Mouse (Mus musculus): ENCODE results near the gene Rps3. TPM values are rescaled to one million over a fixed set of nuclear protein-coding genes. Genes with fewer than 3 reads are reported as not detected.

The Rps3 gene
- polyA plus RNA-seq, 1 experiment from 2014 or later, result 875 TPM

DNA sequence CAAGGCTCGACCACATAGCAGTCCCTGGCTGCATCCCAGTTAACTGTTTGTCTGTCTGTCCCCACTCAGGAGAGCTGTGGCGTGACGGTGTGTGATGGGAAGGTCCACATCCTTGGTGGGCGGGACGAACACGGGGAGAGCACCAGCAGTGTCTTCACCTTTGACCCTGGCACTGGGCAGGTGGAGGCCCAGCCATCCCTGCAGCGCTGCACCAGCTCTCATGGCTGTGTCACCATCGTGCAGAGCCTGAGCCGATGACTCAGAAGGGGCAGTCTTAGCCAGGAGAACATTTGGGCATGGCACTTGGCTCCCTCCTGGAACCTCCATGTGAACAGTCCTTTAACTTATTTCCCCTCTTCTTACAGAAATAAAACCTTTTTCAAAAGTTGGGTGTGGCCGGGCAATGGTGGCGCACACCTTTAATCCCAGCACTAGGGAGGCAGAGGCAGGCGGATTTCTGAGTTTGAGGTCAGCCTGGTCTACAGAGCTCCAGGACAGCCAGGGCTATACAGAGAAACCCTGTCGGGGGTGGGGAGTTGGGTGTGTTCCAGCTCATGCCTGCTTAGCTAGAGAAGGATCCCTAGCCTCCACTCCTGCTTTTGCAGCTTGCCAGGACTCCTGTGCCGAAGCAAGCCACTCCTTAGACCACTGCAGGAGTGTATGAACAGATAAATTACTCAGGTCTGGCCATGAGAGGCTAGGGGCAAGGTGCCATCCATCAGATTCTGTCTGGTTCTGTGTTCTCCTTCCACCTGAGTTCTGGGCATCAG lies 9.7 kb downstream of the Rps3 start:
- 76% methylated on average over 14 of the region's 14 CpGs for WGBS
- Histone ChIP-seq H3K4me2 (replicated peaks) (no peak overlapping the region), H3K4me1 (replicated peaks) (peaks cover 18% of the 10 kb centered on the region; the same call in 1 of the 2 replicates), H3K36me3 (peaks cover 20% of the 10 kb centered on the region), H3K27me3 (replicated peaks) (no peaks in the 10 kb centered on the region; the same call in 1 of the 2 replicates), H3K27ac (no peak overlapping the region), H3K4me3 (replicated peaks) (no peak overlapping the region), H3K9ac (no peak overlapping the region), H3K9me3 (no peaks in the 10 kb centered on the region)
- peak; percentile 4; the same call in 1 of the 2 replicates for ATAC-seq

DNA sequence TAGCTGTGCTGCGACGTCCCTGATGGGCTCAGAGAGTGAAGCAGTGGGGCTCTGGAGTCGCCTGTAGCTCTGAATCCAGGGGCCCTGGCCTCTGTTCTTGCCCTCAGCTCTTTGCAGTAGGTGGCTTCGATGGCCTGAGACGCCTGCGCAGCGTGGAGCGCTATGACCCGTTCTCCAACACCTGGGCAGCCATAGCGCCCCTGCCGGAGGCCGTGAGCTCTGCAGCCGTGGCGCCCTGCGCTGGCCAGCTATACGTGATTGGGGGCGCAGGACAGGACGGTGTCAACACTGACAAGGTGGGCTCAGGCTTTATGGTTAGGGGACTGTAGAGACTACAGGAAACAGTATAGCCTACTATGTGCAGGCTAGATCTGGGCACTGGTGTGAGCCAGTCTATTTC lies 12.0 kb downstream of the Rps3 start:
- 60% methylated on average over 18 of the region's 18 CpGs for WGBS
- no peak for ATAC-seq
- no peak overlapping the region for H3K4me3 ChIP-seq (replicated peaks)

DNA sequence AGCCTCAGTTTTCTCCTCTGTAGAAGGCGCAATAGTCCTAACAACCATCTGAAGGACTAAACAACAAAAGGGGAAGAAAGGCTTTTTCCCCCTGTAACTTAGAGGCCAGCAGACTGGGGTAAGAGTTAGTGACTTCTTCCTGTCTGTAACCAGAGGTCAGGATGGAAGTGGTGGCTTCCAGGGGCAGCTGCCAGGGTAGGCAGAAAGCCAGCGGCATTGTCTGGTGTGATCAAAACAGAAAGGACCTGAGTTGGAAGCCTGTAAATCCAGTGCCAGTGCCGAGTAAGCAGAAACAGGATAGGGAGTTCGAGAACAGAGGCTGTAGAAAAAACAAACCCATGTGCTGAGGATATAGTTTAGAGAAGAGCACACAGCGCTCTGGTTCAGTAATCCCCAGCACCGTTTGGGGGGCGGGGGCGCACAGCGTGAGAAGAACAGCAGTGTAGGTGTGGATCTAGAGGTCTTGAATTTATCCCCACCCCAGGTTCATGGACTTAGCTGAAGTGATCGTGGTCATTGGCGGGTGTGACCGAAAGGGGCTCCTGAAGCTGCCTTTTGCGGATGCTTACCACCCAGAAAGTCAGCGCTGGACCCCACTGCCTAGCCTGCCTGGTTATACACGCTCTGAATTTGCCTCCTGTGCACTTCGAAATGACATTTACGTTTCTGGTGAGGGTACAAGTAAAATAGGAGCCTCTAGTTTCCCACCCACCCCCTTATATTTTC lies 13.7 kb downstream of the Rps3 start:
- H3K4me3 ChIP-seq (replicated peaks), result no peak overlapping the region
- WGBS, result 76% methylated on average over 17 of the region's 17 CpGs
- H3K36me3 ChIP-seq, result 0 out of 2 replicates have a peak, but pooled peaks cover 4% of the 10 kb centered on the region
- peaks cover 35% of the 10 kb centered on the region for H3K4me1 ChIP-seq (replicated peaks)
- no peak overlapping the region for H3K27ac ChIP-seq
- no peaks in the 10 kb centered on the region; the same call in 1 of the 2 replicates for H3K27me3 ChIP-seq (replicated peaks)
- no peak overlapping the region for H3K4me2 ChIP-seq (replicated peaks)
- ATAC-seq, result no peak
- H3K9me3 ChIP-seq, result no peaks in the 10 kb centered on the region
- H3K9ac ChIP-seq, result no peak overlapping the region

More for the DNA sequence above, 12.0 kb downstream of the Rps3 start:
- 0 out of 2 replicates have a peak, but pooled peaks cover 8% of the 10 kb centered on the region for H3K36me3 ChIP-seq
- no peaks in the 10 kb centered on the region; the same call in 1 of the 2 replicates for H3K27me3 ChIP-seq (replicated peaks)
- peaks cover 31% of the 10 kb centered on the region for H3K4me1 ChIP-seq (replicated peaks)
- H3K9me3 ChIP-seq, result no peaks in the 10 kb centered on the region
- H3K27ac ChIP-seq, result no peak overlapping the region
- no peak overlapping the region for H3K9ac ChIP-seq
- H3K4me2 ChIP-seq (replicated peaks), result no peak overlapping the region

DNA sequence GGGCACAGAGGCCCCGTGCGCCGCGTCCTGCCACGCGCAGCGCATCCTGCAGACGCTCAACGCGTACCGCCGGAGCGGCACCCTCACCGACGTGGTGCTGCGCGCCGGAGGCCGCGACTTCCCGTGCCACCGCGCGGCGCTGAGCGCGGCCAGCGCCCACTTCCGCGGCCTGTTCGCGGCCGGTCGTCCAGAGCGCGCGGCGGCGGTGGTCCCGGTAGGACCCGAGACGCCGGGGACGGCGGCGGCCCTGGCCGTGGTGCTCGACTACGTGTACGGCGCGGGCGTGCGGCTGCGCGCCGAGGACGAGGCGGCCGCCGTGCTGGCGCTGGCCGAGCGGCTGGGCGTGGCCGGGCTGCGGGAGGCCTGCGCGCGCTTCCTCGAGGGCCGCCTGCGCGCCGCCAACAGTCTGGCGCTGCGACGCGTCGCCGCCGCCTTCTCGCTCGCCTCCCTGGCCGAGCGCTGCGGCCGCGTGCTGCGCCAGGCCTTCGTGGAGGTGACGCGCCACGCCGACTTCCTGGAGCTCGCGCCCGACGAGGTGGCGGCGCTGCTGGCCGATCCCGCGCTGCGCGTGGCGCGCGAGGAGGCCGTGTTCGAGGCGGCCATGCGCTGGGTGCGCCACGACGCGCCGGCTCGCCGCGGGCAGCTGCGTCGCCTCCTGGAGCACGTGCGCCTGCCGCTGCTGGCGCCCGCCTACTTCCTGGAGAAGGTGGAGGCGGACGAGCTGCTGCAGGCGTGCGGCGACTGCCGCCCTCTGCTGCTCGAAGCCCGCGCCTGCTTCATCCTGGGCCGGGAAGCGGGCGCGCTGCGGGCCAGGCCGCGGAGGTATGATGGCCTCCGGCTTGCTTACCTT lies 15.0 kb downstream of the Rps3 start:
- H3K9me3 ChIP-seq, result no peaks in the 10 kb centered on the region
- H3K27ac ChIP-seq, result peak overlapping the region; percentile 90
- H3K4me2 ChIP-seq (replicated peaks), result peak overlapping the region; percentile 86
- peak overlapping the region; percentile 54 for H3K4me3 ChIP-seq (replicated peaks)
- 0 out of 2 replicates have a peak, but pooled peaks cover 4% of the 10 kb centered on the region for H3K36me3 ChIP-seq
- peak; percentile 86 for ATAC-seq
- peak overlapping the region; percentile 70 for H3K9ac ChIP-seq
- peaks cover 27% of the 10 kb centered on the region for H3K4me1 ChIP-seq (replicated peaks)
- under 1% methylated on average over 142 of the region's 145 CpGs for WGBS
- H3K27me3 ChIP-seq (replicated peaks), result no peaks in the 10 kb centered on the region; the same call in 1 of the 2 replicates

DNA sequence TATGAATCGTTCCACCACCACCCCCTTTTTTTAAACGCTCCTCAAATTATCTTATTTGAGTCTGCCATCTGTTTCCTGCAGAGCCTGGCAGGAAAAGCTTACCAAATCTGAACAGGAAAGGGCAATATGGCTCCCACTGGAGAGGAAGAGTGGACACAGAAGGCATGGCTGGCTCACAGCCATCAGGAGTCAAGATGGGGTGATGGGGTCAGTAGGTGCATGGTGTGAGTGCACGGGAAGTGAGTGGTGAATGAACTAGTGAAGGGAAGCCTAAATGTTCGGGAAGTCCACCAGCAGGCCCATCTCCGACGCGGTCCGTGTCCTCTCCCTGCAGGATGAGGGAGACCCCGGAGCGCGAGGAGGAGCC lies 15.6 kb downstream of the Rps3 start:
- peak overlapping the region; percentile 54 for H3K4me3 ChIP-seq (replicated peaks)
- H3K27me3 ChIP-seq (replicated peaks), result no peaks in the 10 kb centered on the region; the same call in 1 of the 2 replicates
- peak overlapping the region; percentile 90 for H3K27ac ChIP-seq
- WGBS, result 16% methylated on average over 11 of the region's 11 CpGs
- H3K9ac ChIP-seq, result peak overlapping the region; percentile 70
- H3K36me3 ChIP-seq, result 0 out of 2 replicates have a peak, but pooled peaks cover 2% of the 10 kb centered on the region
- H3K9me3 ChIP-seq, result no peaks in the 10 kb centered on the region
- no peak for ATAC-seq
- H3K4me1 ChIP-seq (replicated peaks), result peaks cover 27% of the 10 kb centered on the region
- peak overlapping the region; percentile 86 for H3K4me2 ChIP-seq (replicated peaks)

DNA sequence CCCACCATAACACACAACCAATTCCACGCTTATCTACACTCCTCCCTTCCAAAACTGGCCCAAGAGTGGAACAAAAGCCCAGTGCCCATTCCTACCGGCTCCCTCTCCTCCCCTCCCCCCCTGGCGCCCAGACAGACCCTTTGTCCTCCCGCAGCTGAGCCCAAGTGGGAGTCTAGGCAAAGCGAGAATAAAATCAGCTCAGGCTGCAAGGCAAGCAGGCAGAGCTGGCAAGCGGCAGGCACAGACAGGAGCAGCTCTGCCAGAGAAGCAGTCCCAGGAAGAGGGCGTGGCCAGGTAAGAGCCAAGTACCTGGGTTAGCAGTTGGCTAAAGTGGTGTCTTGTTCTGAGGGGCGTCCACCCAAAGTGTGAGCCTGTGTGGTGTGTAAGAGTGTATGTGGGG lies 17.7 kb downstream of the Rps3 start, which contains the start of gene Klhl35:
TSS of gene Klhl35 (plus strand) at position 194 of the 400 bp plus-strand sequence.
- H3K4me2 ChIP-seq (replicated peaks), result no peak within 1 kb of the TSS
- H3K9me3 ChIP-seq, result no peaks in the 10 kb centered on the region
- peak within 1 kb of the TSS; percentile 23; the same call in 1 of the 2 replicates for H3K9ac ChIP-seq
- no peak for ATAC-seq
- H3K4me1 ChIP-seq (replicated peaks), result peaks cover 27% of the 10 kb centered on the region
- no peaks in the 10 kb centered on the region for H3K36me3 ChIP-seq
- H3K27ac ChIP-seq, result no peak within 1 kb of the TSS
- H3K4me3 ChIP-seq (replicated peaks), result no peak within 1 kb of the TSS
- H3K27me3 ChIP-seq (replicated peaks), result no peaks in the 10 kb centered on the region; the same call in 1 of the 2 replicates
- 26% methylated on average over 8 of the region's 8 CpGs for WGBS

DNA sequence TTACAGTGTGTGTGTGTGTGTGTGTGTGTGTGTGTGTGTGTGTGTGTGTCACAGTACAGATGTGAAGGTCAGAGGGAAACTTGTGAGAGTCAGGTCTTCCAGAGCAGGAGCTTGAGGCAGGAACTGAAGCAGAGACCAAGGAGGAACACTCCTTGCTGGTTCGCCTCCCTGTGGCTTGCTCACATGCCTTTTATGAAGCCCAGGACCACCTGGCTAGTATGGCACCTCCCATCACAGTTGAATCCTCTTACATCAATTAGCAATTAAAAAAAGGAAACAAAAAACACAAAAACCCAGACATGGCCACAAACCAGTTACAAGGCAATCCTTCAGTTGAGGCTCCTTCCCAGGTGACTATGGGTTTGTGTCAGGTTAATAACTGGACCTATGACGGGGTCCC lies 20.4 kb downstream of the Rps3 start:
- Histone ChIP-seq H3K27me3 (replicated peaks) (no peaks in the 10 kb centered on the region), H3K9ac (no peak overlapping the region), H3K4me3 (replicated peaks) (no peak overlapping the region), H3K4me2 (replicated peaks) (no peak overlapping the region), H3K4me1 (replicated peaks) (peaks cover 15% of the 10 kb centered on the region), H3K9me3 (no peaks in the 10 kb centered on the region), H3K36me3 (0 out of 2 replicates have a peak, but pooled peaks cover 5% of the 10 kb centered on the region), H3K27ac (no peak overlapping the region)
- WGBS, result 88% methylated on average over 2 of the region's 2 CpGs
- no peak for ATAC-seq

DNA sequence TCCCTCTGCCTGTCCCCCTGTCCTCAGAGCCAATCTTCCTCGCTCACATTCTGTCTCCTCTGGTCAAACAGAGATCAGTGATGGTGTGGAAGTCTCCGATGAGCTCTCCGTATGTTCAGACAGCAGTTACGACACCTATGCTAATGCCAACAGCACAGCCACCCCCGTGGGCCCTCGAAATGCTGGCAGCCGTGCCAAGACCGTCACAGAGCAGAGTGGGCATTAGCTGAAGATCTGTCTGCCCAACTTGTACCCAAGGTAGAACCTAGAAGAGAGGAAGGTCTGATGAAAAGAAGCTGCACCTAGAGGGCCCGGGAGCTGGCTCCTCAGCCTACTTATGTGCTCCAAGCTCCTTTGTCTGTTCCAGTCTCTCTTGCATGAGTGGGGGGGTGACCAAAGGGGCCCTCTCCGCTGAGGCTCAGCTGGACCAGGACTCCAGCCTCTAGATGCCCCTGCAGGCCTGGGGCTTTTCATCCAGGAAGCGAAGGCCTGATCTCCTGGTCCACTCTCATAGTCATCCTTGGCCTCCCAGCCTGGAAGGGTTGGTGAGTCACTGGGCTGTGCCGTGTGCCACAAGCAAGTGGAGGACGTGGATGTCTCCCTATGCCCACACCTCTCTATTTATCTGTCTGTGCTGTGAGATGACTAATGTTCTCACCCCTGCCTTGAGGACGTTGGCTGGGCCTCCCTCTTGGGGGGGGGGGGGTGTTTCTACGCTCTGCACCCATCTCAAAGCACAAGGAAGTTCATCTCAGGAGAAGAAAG lies 23.5 kb downstream of the Rps3 start:
- WGBS, result 86% methylated on average over 15 of the region's 15 CpGs
- Histone ChIP-seq H3K9me3 (no peaks in the 10 kb centered on the region), H3K4me1 (replicated peaks) (no peaks in the 10 kb centered on the region), H3K4me3 (replicated peaks) (no peak overlapping the region), H3K4me2 (replicated peaks) (no peak overlapping the region), H3K36me3 (0 out of 2 replicates have a peak, but pooled peaks cover 5% of the 10 kb centered on the region), H3K9ac (no peak overlapping the region), H3K27me3 (replicated peaks) (no peaks in the 10 kb centered on the region), H3K27ac (no peak overlapping the region)
- ATAC-seq, result no peak

DNA sequence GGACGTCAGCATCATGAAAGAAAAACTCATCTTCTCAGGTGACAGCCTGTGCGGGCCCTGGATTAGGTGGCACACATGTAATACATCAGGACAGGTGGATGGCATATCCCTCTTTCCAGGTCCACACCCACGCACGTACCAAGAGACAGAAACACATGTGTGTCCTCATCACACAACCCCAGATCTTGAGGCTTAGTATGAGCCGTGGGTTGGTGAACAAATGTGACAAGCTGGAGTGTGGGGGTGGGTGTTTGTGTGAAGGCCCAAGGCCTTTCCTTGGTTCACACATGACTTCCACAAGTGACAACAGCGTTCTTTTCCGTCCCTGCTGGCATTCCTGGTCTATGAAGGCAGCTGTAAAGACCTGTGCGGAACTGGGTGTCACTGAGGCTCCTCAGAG lies 24.7 kb downstream of the Rps3 start:
- no peaks in the 10 kb centered on the region for H3K27me3 ChIP-seq (replicated peaks)
- H3K27ac ChIP-seq, result no peak overlapping the region
- no peaks in the 10 kb centered on the region for H3K4me1 ChIP-seq (replicated peaks)
- H3K9ac ChIP-seq, result no peak overlapping the region
- H3K4me2 ChIP-seq (replicated peaks), result no peak overlapping the region
- H3K9me3 ChIP-seq, result no peaks in the 10 kb centered on the region
- no peak for ATAC-seq
- WGBS, result 90% methylated on average over 8 of the region's 8 CpGs
- 0 out of 2 replicates have a peak, but pooled peaks cover 5% of the 10 kb centered on the region for H3K36me3 ChIP-seq
- H3K4me3 ChIP-seq (replicated peaks), result no peak overlapping the region

DNA sequence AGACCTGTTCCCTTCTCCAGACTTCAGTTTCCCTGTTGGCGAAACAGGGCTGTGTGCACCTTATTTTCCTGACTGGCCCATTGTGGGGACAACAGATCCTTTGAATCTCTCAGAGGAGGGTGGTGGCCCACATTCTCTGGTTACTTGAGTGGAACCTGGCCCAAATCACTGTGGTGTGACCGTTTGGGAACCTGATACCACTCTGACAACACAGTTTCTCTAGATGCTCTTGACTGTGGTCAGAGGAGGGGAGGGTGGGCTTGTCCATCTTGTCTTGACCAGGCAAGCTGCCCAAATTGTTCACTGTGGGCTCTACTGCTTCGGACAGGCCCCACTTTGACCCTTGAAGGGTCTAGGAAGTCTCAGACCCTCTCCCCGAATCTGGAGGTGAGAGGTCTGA lies 29.5 kb downstream of the Rps3 start:
- Histone ChIP-seq H3K9me3 (no peaks in the 10 kb centered on the region), H3K4me3 (replicated peaks) (no peak overlapping the region), H3K4me1 (replicated peaks) (no peaks in the 10 kb centered on the region), H3K9ac (no peak overlapping the region), H3K4me2 (replicated peaks) (no peak overlapping the region), H3K36me3 (0 out of 2 replicates have a peak, but pooled peaks cover 2% of the 10 kb centered on the region), H3K27me3 (replicated peaks) (no peaks in the 10 kb centered on the region), H3K27ac (no peak overlapping the region)
- no peak for ATAC-seq
- WGBS, result 85% methylated on average over 4 of the region's 4 CpGs

DNA sequence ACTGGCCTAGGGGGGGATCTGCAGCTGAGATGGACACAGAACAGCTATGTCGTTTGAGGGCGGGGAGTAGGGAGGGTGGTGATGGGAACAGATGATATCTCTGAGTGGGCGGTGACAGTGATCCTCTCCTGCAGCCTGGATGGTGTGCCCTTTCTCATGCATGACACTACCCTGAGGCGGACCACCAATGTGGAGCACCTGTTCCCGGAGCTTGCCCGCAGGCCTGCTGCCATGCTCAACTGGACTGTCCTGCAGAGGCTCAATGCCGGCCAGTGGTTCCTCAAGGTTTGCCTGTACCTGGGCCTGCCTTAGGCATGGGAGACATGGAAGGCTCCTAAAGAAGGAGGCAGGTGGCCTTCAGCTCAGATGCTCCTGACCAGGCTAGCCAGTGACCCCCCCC lies 30.7 kb downstream of the Rps3 start:
- no peak for ATAC-seq
- no peak overlapping the region for H3K4me3 ChIP-seq (replicated peaks)
- no peaks in the 10 kb centered on the region for H3K27me3 ChIP-seq (replicated peaks)
- H3K4me1 ChIP-seq (replicated peaks), result no peaks in the 10 kb centered on the region
- no peak overlapping the region for H3K27ac ChIP-seq
- 85% methylated on average over 7 of the region's 7 CpGs for WGBS
- no peak overlapping the region for H3K4me2 ChIP-seq (replicated peaks)
- H3K9me3 ChIP-seq, result no peaks in the 10 kb centered on the region
- H3K9ac ChIP-seq, result no peak overlapping the region
- no peaks in the 10 kb centered on the region for H3K36me3 ChIP-seq
